Comparison of ENCODE assay signal across 8 mouse cellular contexts in the genomic region with DNA sequence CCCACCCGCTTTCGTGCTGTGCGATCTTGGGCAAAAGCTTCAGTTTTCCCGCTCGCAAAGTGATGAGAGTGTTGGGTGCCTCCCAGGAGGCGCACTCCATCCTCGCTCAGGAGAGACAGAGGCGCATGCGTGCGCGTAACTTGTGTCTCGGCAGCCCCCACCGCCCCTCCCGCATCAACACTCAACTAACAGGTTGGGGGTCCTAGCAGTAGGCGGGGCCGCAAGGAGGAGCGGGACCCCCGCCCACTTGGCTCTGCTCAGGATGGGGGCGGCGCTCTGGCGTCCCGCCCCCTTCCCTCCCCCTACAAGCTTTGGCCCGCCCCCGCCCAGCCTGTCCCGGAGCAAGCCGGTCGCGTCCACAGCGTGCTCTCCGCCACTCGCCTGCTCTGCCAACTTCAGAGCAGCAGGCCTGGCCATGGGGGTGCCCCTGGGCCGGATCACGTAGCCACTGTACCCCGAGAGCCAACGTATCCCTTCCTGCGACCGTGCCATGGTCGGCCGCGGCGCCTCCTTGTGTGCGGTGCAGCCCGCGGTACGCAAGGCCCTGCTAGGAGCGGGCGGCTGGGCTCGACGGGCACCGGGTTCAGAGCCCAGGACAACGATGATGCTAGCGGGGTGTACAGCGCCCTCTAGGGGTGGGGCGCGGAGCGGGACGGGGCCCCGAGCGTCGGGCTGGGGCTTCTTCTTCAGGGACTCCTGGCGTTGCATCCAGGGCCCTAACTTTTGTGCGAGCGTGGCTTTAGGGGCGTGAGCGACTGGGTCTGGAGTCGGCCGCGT. TPM values are rescaled to one million over a fixed set of nuclear protein-coding genes. Genes with fewer than 3 reads are reported as not detected.
DNase-seq lines count a peak whose midpoint lies in the region; ATAC-seq and TF ChIP-seq lines count a peak whose summit lies in the region.

Gene Kif26a, plus strand, starts transcription at position 334 of the 777 bp plus-strand sequence.

- WGBS in cerebellum, adult 2 months, result 1% methylated on average over 68 of the region's 68 CpGs
- under 1% methylated on average over 64 of the region's 68 CpGs for WGBS in forebrain, embryonic 16.5 days
- under 1% methylated on average over 67 of the region's 68 CpGs for WGBS in stomach, embryonic 15.5 days

- TF ChIP-seq POLR2A in cerebellum, adult 2 months (IDR thresholded peaks at IDR 0.05; ENCODE audit: borderline replicate concordance, insufficient read depth, low read length), result no peak
- no peak for TF ChIP-seq POLR2A in bone marrow macrophage, adult 2 months (IDR thresholded peaks at IDR 0.05; ENCODE audit: borderline replicate concordance, low read depth, low read length)

- TF ChIP-seq CTCF in cerebellum, adult 2 months (IDR thresholded peaks at IDR 0.05; ENCODE audit: borderline replicate concordance, insufficient read depth, low read depth, low read length), result peak; percentile 44; the same call in 1 of the 2 replicates
- TF ChIP-seq CTCF in bone marrow macrophage, adult 2 months (IDR thresholded peaks at IDR 0.05; ENCODE audit: low read depth, low read length), result peak; percentile 38; the same call in 1 of the 2 replicates

- peak within 1 kb of the TSS; percentile 39 for H3K4me3 ChIP-seq in cerebellum, adult 2 months (replicated peaks; ENCODE audit: insufficient read depth, low read depth, low read length)
- peak within 1 kb of the TSS; percentile 12 for H3K4me3 ChIP-seq in bone marrow macrophage, adult 2 months (ENCODE audit: insufficient read depth, low read length)
- peak within 1 kb of the TSS; percentile 74 for H3K4me3 ChIP-seq in forebrain, embryonic 16.5 days (replicated peaks; ENCODE audit: low read length)
- peak within 1 kb of the TSS; percentile 54 for H3K4me3 ChIP-seq in stomach, embryonic 15.5 days (replicated peaks)

- H3K4me1 ChIP-seq in cerebellum, adult 2 months (ENCODE audit: control insufficient read depth, insufficient read depth, low read length), result no peaks in the 10 kb centered on the region
- no peaks in the 10 kb centered on the region for H3K4me1 ChIP-seq in bone marrow macrophage, adult 2 months (ENCODE audit: control insufficient read depth, insufficient read depth, low read length)
- H3K4me1 ChIP-seq in forebrain, embryonic 16.5 days (replicated peaks; ENCODE audit: control insufficient read depth, insufficient read depth, low read length), result peaks cover 74% of the 10 kb centered on the region
- H3K4me1 ChIP-seq in stomach, embryonic 15.5 days, result peaks cover 35% of the 10 kb centered on the region

- H3K9ac ChIP-seq in forebrain, embryonic 16.5 days (replicated peaks; ENCODE audit: low read depth, low read length), result peak within 1 kb of the TSS; percentile 78
- peak within 1 kb of the TSS; percentile 52 for H3K9ac ChIP-seq in stomach, embryonic 15.5 days

- peak; percentile 67 for ATAC-seq in forebrain, embryonic 16.5 days
- ATAC-seq in megakaryocyte progenitor cell, adult 5-6 weeks (replicated peaks; ENCODE audit: poor library complexity), result peak; percentile 30
- peak; percentile 64 for ATAC-seq in stomach, embryonic 15.5 days (ENCODE audit: insufficient read depth, low FRiP score, low read depth)

- no peaks in the 10 kb centered on the region for H3K9me3 ChIP-seq in forebrain, embryonic 16.5 days (ENCODE audit: control insufficient read depth, low read length)
- no peaks in the 10 kb centered on the region for H3K9me3 ChIP-seq in stomach, embryonic 15.5 days

- H3K27ac ChIP-seq in cerebellum, adult 2 months (ENCODE audit: insufficient read depth, low read length), result no peak within 1 kb of the TSS
- H3K27ac ChIP-seq in bone marrow macrophage, adult 2 months (ENCODE audit: insufficient read depth, low read depth, low read length), result no peak within 1 kb of the TSS
- H3K27ac ChIP-seq in forebrain, embryonic 16.5 days (ENCODE audit: low read length), result peak within 1 kb of the TSS; percentile 85
- peak within 1 kb of the TSS; percentile 62; the same call in 1 of the 2 replicates for H3K27ac ChIP-seq in stomach, embryonic 15.5 days

- H3K4me2 ChIP-seq in forebrain, embryonic 16.5 days (ENCODE audit: low read length), result peak within 1 kb of the TSS; percentile 90
- peak within 1 kb of the TSS; percentile 92 for H3K4me2 ChIP-seq in stomach, embryonic 15.5 days

- H3K36me3 ChIP-seq in forebrain, embryonic 16.5 days (ENCODE audit: control insufficient read depth, insufficient read depth), result no peaks in the 10 kb centered on the region
- no peaks in the 10 kb centered on the region for H3K36me3 ChIP-seq in stomach, embryonic 15.5 days

- H3K27me3 ChIP-seq in cerebellum, adult 2 months (ENCODE audit: control insufficient read depth, insufficient read depth, low read length), result peaks cover 1% of the 10 kb centered on the region; the same call in 1 of the 2 replicates
- H3K27me3 ChIP-seq in forebrain, embryonic 16.5 days (replicated peaks; ENCODE audit: control insufficient read depth, insufficient read depth, low read length), result peaks cover 8% of the 10 kb centered on the region; the same call in 1 of the 2 replicates
- H3K27me3 ChIP-seq in stomach, embryonic 15.5 days (replicated peaks), result peaks cover 45% of the 10 kb centered on the region

- peak in 1 of 2 experiments; percentile 27 for DNase-seq in cerebellum, adult 2 months
- no peak for DNase-seq in cerebellum, adult 8-10 months
- peak; percentile 67 for DNase-seq in heart, postnatal 4 days
- DNase-seq in left cerebral cortex, adult 8-10 months (ENCODE audit: low spot score in 2 of 2), result peak; percentile 25 to 46

RNA-seq across cellular contexts. Expression of gene Kif26a, which starts in this region (rescaled TPM):
- 2.4 TPM in 2 replicates for polyA plus RNA-seq in cerebellum, adult 2 months (2012; rRNA removed)
- polyA plus RNA-seq in bone marrow macrophage, adult 2 months (2012; ENCODE audit: insufficient read depth, insufficient read length, missing spikeins), result not detected in 2 replicates
- polyA plus RNA-seq in forebrain, embryonic 16.5 days (2015; fragmentation: Nextera tagmentation; extraction: Ambion mirVana), result 17.3 and 21.2 TPM in 2 replicates
- 10 to 100 TPM; 29.0 to 32.5 TPM for total RNA-seq in heart, postnatal 4 days (2021)
- 1 to 10 TPM; 4.8 to 5.7 (median 5.1) TPM for total RNA-seq in left cerebral cortex, adult 8-10 months (2022)
- not detected in 2 replicates for total RNA-seq in megakaryocyte progenitor cell, adult 5-6 weeks (2015)
- not detected in 2 replicates for total RNA-seq in megakaryocyte progenitor cell, adult 5-6 weeks (2017)
- polyA plus RNA-seq in stomach, embryonic 15.5 days (2015; fragmentation: Nextera tagmentation; extraction: Ambion mirVana), result 2.9 and 3.2 TPM in 2 replicates

Comparison
In these comparisons a context has a peak if more than half of its experiments do, and no peak if none do; other contexts are left out.
1. RNA of gene Kif26a (total RNA-seq): 29.0 to 32.5 TPM in heart, postnatal 4 days and 4.8 to 5.7 TPM in left cerebral cortex, adult 8-10 months; not detected in megakaryocyte progenitor cell, adult 5-6 weeks; every median in the first group is over 4 times any median in the second.
2. RNA of gene Kif26a (total RNA-seq): 29.0 to 32.5 TPM in heart, postnatal 4 days; 4.8 to 5.7 TPM in left cerebral cortex, adult 8-10 months; every median in the first group is over 4 times any median in the second.
3. Peak in ATAC-seq in megakaryocyte progenitor cell, adult 5-6 weeks; RNA of the gene not detected or under 1 TPM.
4. H3K27ac ChIP-seq: peak in forebrain, embryonic 16.5 days (single experiment) and stomach, embryonic 15.5 days (single experiment); none in cerebellum, adult 2 months (single experiment) and bone marrow macrophage, adult 2 months (single experiment).
5. H3K4me3 ChIP-seq: peak in every context shown above with its lines; median percentile 74 in forebrain, embryonic 16.5 days; 54 in stomach, embryonic 15.5 days; 39 in cerebellum, adult 2 months; 12 in bone marrow macrophage, adult 2 months.
6. Peak in every context shown above with its lines, with median percentiles within 50 percentile points of each other: ATAC-seq.